Mouse (Mus musculus) CH12.LX (cell line): Measurements from ENCODE around the gene Gm21885. TPM values are rescaled to one million over a fixed set of nuclear protein-coding genes. Genes with fewer than 3 reads are reported as not detected.

ENCODE experiments used
- DNase-seq: peaks from one replicate; pipeline ENCODE4 v3.0.0-alpha.2; 2013; ENCODE audit errors: extremely low read depth
- H3K27ac ChIP-seq: 2 replicates; pipeline ENCODE4 v1.5.1; 2012; ENCODE audit warnings: low read depth, mild to moderate bottlenecking, control low read depth, moderate library complexity; ENCODE audit not compliant: insufficient read depth
- H3K27me3 ChIP-seq: replicated peaks from 2 replicates; pipeline ENCODE3; 2012; ENCODE audit warnings: inconsistent platforms
- H3K36me3 ChIP-seq, 2 experiments: replicated peaks in 1 of 2; 2 replicates each; pipeline versions ENCODE3 to v1.6.1; 2012; ENCODE audit warnings: inconsistent platforms in 1 of 2, low read length in 1 of 2, mild to moderate bottlenecking in 1 of 2, mixed read lengths in 1 of 2, moderate library complexity in 1 of 2; ENCODE audit not compliant: control insufficient read depth in 1 of 2, insufficient read depth in 1 of 2
- H3K4me1 ChIP-seq, 2 experiments: 2 replicates each; pipeline ENCODE4 v1.6.1; 2012; ENCODE audit warnings: inconsistent platforms in 1 of 2, moderate library complexity in 1 of 2; ENCODE audit not compliant: insufficient read depth in 2 of 2, control insufficient read depth in 1 of 2
- H3K4me2 ChIP-seq: 2 replicates; pipeline ENCODE4 v1.6.1; 2012; ENCODE audit warnings: low read depth, mild to moderate bottlenecking, control low read depth; ENCODE audit not compliant: poor library complexity, insufficient read depth, severe bottlenecking
- H3K4me3 ChIP-seq, 3 experiments: fragments of 150-350 bp in 1 of 3; sonication (generic) in 1 of 3; replicated peaks in 1 of 3; 2 replicates each; pipeline versions ENCODE3 to v1.5.1; 2011 to 2012; ENCODE audit warnings: low read depth in 2 of 3, low read length in 2 of 3, mild to moderate bottlenecking in 2 of 3, moderate library complexity in 2 of 3, control low read depth in 1 of 3, improper control_type of control experiment in 1 of 3, inconsistent platforms in 1 of 3, mixed read lengths in 1 of 3; ENCODE audit not compliant: poor library complexity in 1 of 3
- H3K79me2 ChIP-seq: replicated peaks from 2 replicates; pipeline ENCODE4 v1.6.1; 2012; ENCODE audit warnings: mild to moderate bottlenecking, moderate library complexity; ENCODE audit not compliant: control insufficient read depth, poor library complexity, insufficient read depth, severe bottlenecking; ENCODE audit errors: extremely low read depth
- H3K9ac ChIP-seq: 2 replicates; pipeline ENCODE4 v1.6.1; 2012; ENCODE audit warnings: low read depth, mild to moderate bottlenecking, control low read depth, moderate library complexity; ENCODE audit not compliant: insufficient read depth
- H3K9me3 ChIP-seq: replicated peaks from 2 replicates; pipeline ENCODE3; 2012; ENCODE audit warnings: low read length, inconsistent platforms, mixed read lengths
- BHLHE40 ChIP-seq: IDR thresholded peaks from 2 replicates; pipeline ENCODE4 v1.6.1; 2011; ENCODE audit warnings: mild to moderate bottlenecking, low read depth, low read length, improper control_type of control experiment
- CHD2 ChIP-seq: IDR thresholded peaks from 2 replicates; pipeline ENCODE4 v1.6.1; 2011; ENCODE audit warnings: low read length, improper control_type of control experiment
- E2F4 ChIP-seq: IDR thresholded peaks from 2 replicates; pipeline ENCODE4 v1.6.1; 2011; ENCODE audit warnings: low read depth, low read length, improper control_type of control experiment; ENCODE audit not compliant: insufficient replicate concordance
- EP300 ChIP-seq: IDR thresholded peaks from 2 replicates; pipeline ENCODE4 v1.6.1; 2011; ENCODE audit warnings: low read length, improper control_type of control experiment
- GABPA ChIP-seq: IDR thresholded peaks from 2 replicates; pipeline ENCODE4 v1.6.1; 2012; ENCODE audit warnings: low read depth, low read length, improper control_type of control experiment, inconsistent platforms; ENCODE audit not compliant: insufficient replicate concordance
- HCFC1 ChIP-seq: IDR thresholded peaks from 2 replicates; pipeline ENCODE4 v1.6.1; 2012; ENCODE audit warnings: low read depth, mild to moderate bottlenecking, inconsistent platforms, low read length, improper control_type of control experiment
- IRF4 ChIP-seq: IDR thresholded peaks from 2 replicates; pipeline ENCODE4 v1.6.1; 2014; ENCODE audit warnings: low read depth, mild to moderate bottlenecking, inconsistent platforms, low read length, improper control_type of control experiment
- JUN ChIP-seq: IDR thresholded peaks from 2 replicates; pipeline ENCODE4 v1.6.1; 2011; ENCODE audit warnings: low read depth, mild to moderate bottlenecking, low read length, improper control_type of control experiment, moderate library complexity; ENCODE audit not compliant: insufficient read depth
- MAFK ChIP-seq: IDR thresholded peaks from 2 replicates; pipeline ENCODE4 v1.6.1; 2011; ENCODE audit warnings: low read length, improper control_type of control experiment; ENCODE audit not compliant: insufficient replicate concordance
- MAX ChIP-seq: IDR thresholded peaks from 2 replicates; pipeline ENCODE4 v1.6.1; 2011; ENCODE audit warnings: low read length, improper control_type of control experiment
- MAZ ChIP-seq: IDR thresholded peaks from 2 replicates; pipeline ENCODE4 v1.6.1; 2012; ENCODE audit warnings: low read depth, mild to moderate bottlenecking, inconsistent platforms, low read length, improper control_type of control experiment, moderate library complexity
- MXI1 ChIP-seq: IDR thresholded peaks from 2 replicates; pipeline ENCODE4 v1.6.1; 2011; ENCODE audit warnings: mild to moderate bottlenecking, low read depth, low read length, improper control_type of control experiment
- MYC ChIP-seq: IDR thresholded peaks from 2 replicates; pipeline ENCODE4 v1.6.1; 2011; ENCODE audit warnings: low read depth, mild to moderate bottlenecking, improper control_type of control experiment, low read length
- PAX5 ChIP-seq: IDR thresholded peaks from 2 replicates; pipeline ENCODE4 v1.6.1; 2012; ENCODE audit warnings: low read length, inconsistent platforms, mixed read lengths
- POLR2A ChIP-seq: IDR thresholded peaks from 2 replicates; pipeline ENCODE4 v1.6.1; 2011; ENCODE audit warnings: low read depth, mild to moderate bottlenecking, improper control_type of control experiment, low read length
- POLR2AphosphoS2 ChIP-seq: IDR thresholded peaks from 2 replicates; pipeline ENCODE4 v1.6.1; 2011; ENCODE audit warnings: low read depth, low read length, improper control_type of control experiment
- RAD21 ChIP-seq: IDR thresholded peaks from 2 replicates; pipeline ENCODE4 v1.6.1; 2011; ENCODE audit warnings: low read depth, mild to moderate bottlenecking, low read length, improper control_type of control experiment, moderate library complexity
- RCOR1 ChIP-seq: conservative IDR thresholded peaks from 2 replicates; pipeline ENCODE4 v1.6.1; 2012; ENCODE audit warnings: low read depth, mild to moderate bottlenecking, inconsistent platforms, low read length, improper control_type of control experiment
- SMC3 ChIP-seq: IDR thresholded peaks from 2 replicates; pipeline ENCODE4 v1.6.1; 2011; ENCODE audit warnings: low read depth, low read length, improper control_type of control experiment
- UBTF ChIP-seq: IDR thresholded peaks from 2 replicates; pipeline ENCODE4 v1.6.1; 2012; ENCODE audit warnings: low read depth, mild to moderate bottlenecking, inconsistent platforms, low read length, improper control_type of control experiment, moderate library complexity
- USF2 ChIP-seq: conservative IDR thresholded peaks from 2 replicates; pipeline ENCODE4 v1.6.1; 2011; ENCODE audit warnings: low read depth, low read length, improper control_type of control experiment
- ZKSCAN1 ChIP-seq: IDR thresholded peaks from 2 replicates; pipeline ENCODE4 v1.6.1; 2012; ENCODE audit warnings: low read depth, inconsistent platforms, low read length, improper control_type of control experiment, borderline replicate concordance
- ZMIZ1 ChIP-seq: IDR thresholded peaks from 2 replicates; pipeline ENCODE4 v1.6.1; 2012; ENCODE audit warnings: low read depth, mild to moderate bottlenecking, inconsistent platforms, low read length, improper control_type of control experiment
- dilution Hi-C: fragments of 300-500 bp; cut with MboI; formaldehyde crosslinking; loops from 2 replicates; pipeline ENCODE4 v1.14.3; 2020; ENCODE audit warnings: low sequenced_read_pairs; ENCODE audit not compliant: extremely low pct_unique_long_range_greater_than_20kb, extremely low pct_ligation_motif_present
- in situ Hi-C: fragments of 300-500 bp; cut with MboI; formaldehyde crosslinking; loops from 3 replicates; pipeline ENCODE4 v1.14.3; 2019; ENCODE audit warnings: low sequenced_read_pairs, low pct_ligation_motif_present, low pct_unique_long_range_greater_than_20kb, mixed read lengths
- polyA plus RNA-seq: library from polyadenylated mRNA; unstranded; fragments of >175 nt; gene quantifications from 2 replicates; pipeline ENCODE4 v1.2.1, GENCODE M21; 2012; ENCODE audit warnings: low read depth; ENCODE audit not compliant: insufficient read length
- total RNA-seq, 2 experiments: library from RNA; depleted of rRNA; stranded (reverse); fragments of 300-350 nt in 1 of 2; fragments of >200 nt in 1 of 2; gene quantifications; 2 replicates each; pipeline ENCODE4 v1.2.3; 2012 to 2014

The Gm21885 gene
- total RNA-seq (2012; rRNA removed): 0.21 and 0.55 TPM in 2 replicates
- not detected in 2 replicates for total RNA-seq (2014; rRNA removed)
- 0.30 and 0.33 TPM in 2 replicates for polyA plus RNA-seq

GRCm38 (mm10) chr11:94281199-94282181, at the start of gene Gm21885:
TSS of gene Gm21885 (plus strand) at chr11:94281873.
- Histone ChIP-seq H3K27ac (no peak within 1 kb of the TSS), H3K79me2 (no peaks in the 10 kb centered on the region), H3K36me3 (peaks cover 38 to 51% of the 10 kb centered on the region in 2 experiments), H3K4me2 (no peak within 1 kb of the TSS), H3K27me3 (no peaks in the 10 kb centered on the region), H3K4me1 (peaks cover 3 to 8% of the 10 kb centered on the region in 2 experiments; a peak in 3 of 4 replicates), H3K4me3 (no peak within 1 kb of the TSS), H3K9ac (no peak within 1 kb of the TSS), H3K9me3 (no peaks in the 10 kb centered on the region)
- in situ Hi-C loops: no loop called here
- DNase-seq: no peak
- no peak for TF ChIP-seq MAFK
- no peak for TF ChIP-seq PAX5
- no peak for TF ChIP-seq EP300
- no peak for TF ChIP-seq ZMIZ1
- TF ChIP-seq USF2: no peak
- dilution Hi-C loops: no loop called here

GRCm38 (mm10) chr11:94233405-94233804, 48.3 kb upstream of the Gm21885 start:
- dilution Hi-C loops: no loop called here
- H3K27me3 ChIP-seq: peaks cover 2% of the 10 kb centered on the region
- H3K9me3 ChIP-seq: no peaks in the 10 kb centered on the region
- H3K9ac ChIP-seq: no peak overlapping the region
- no peak overlapping the region for H3K27ac ChIP-seq
- no peak for DNase-seq
- peaks cover 0 to 17% of the 10 kb centered on the region in 2 experiments; a peak in 2 of 4 replicates for H3K4me1 ChIP-seq
- H3K36me3 ChIP-seq: no peaks in the 10 kb centered on the region
- no peak overlapping the region for H3K4me2 ChIP-seq
- H3K79me2 ChIP-seq: no peaks in the 10 kb centered on the region
- in situ Hi-C loops: no loop called here
- TF ChIP-seq HCFC1 (no peak), PAX5 (no peak), MXI1 (no peak), RCOR1 (no peak), MAX (no peak), UBTF (no peak), GABPA (no peak), MYC (no peak), SMC3 (no peak), JUN (no peak), CHD2 (no peak), ZKSCAN1 (no peak), E2F4 (no peak), IRF4 (no peak), MAZ (no peak), EP300 (no peak), RAD21 (no peak), POLR2AphosphoS2 (no peak), BHLHE40 (no peak), POLR2A (no peak)
- TF ChIP-seq, all 38 proteins: peak for 0
- no peak overlapping the region for H3K4me3 ChIP-seq
